Mouse (Mus musculus): ENCODE data around the gene Nqo1. TPM values are rescaled to one million over a fixed set of nuclear protein-coding genes. Genes with fewer than 3 reads are reported as not detected.

The Nqo1 gene
- total RNA-seq, 1 experiment from 2014 or later = 4.8 TPM

GRCm38 (mm10) chr8:107382898-107383297 is 20.1 kb downstream of the Nqo1 start:
- no peak for ATAC-seq (replicated peaks in 1 of 2; ENCODE audit: insufficient read depth in 1 of 2, low FRiP score in 2 of 2, low TSS enrichment in 1 of 2, low read depth in 1 of 2, poor library complexity in 2 of 2, severe bottlenecking in 2 of 2)

DNA sequence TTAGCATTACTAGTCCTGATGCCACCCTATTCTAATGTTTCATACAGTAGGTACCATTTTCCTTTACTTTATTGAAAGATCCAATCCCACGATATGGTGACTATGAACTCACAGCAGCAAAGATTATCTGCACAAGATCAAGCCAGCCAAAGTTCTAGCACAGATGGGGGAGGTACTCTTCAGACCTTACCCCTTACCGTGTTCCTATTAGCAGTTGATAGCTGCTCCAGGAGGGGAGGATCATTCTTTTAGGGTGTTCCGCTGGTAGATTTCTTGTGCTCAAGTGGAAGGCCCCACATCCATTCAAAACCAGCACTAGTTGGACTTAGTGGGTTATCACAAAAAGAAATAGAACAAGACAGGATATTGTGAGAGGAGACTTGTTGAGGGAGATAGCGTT is 21.3 kb downstream of the Nqo1 start:
- ATAC-seq (replicated peaks in 1 of 2; ENCODE audit: insufficient read depth in 1 of 2, low FRiP score in 2 of 2, low TSS enrichment in 1 of 2, low read depth in 1 of 2, poor library complexity in 2 of 2, severe bottlenecking in 2 of 2) = no peak

- no peak for ATAC-seq (replicated peaks in 1 of 2; ENCODE audit: insufficient read depth in 1 of 2, low FRiP score in 2 of 2, low TSS enrichment in 1 of 2, low read depth in 1 of 2, poor library complexity in 2 of 2, severe bottlenecking in 2 of 2)
Observed at GRCm38 (mm10) chr8:107380734-107381133, 22.3 kb downstream of the Nqo1 start.

DNA sequence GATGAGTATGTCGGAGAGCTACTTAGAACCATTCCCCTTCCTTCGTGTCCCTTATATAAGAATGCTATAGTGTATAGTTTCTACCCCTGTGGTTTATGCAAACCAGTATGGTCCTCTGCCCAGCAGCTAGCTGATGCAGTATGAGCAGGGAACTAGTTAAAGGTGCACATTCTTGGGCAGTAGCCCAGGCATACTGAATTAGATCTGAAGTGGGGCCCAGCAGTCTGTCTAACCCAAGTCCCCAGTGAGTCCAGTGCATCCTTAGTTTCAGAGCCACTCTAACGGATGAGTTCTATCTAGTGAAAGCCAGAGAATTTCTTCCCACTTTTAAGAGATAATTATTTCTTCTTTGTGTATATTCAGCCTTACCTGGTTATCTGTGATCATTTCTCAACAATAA is 25.7 kb downstream of the Nqo1 start:
- no peak for ATAC-seq (replicated peaks in 1 of 2; ENCODE audit: insufficient read depth in 1 of 2, low FRiP score in 2 of 2, low TSS enrichment in 1 of 2, low read depth in 1 of 2, poor library complexity in 2 of 2, severe bottlenecking in 2 of 2)

GRCm38 (mm10) chr8:107370311-107370710 is 32.7 kb downstream of the Nqo1 start:
- ATAC-seq (replicated peaks in 1 of 2; ENCODE audit: insufficient read depth in 1 of 2, low FRiP score in 2 of 2, low TSS enrichment in 1 of 2, low read depth in 1 of 2, poor library complexity in 2 of 2, severe bottlenecking in 2 of 2) = no peak

Other genes with a start within 250 kb of the Nqo1 start
- gene Nfat5, start 109.7 kb downstream of the Nqo1 start, total RNA-seq (2017) = 40.1 and 67.9 TPM in 2 replicates
- 38.5 and 39.0 TPM in 2 replicates for gene Nob1, start 21.8 kb upstream of the Nqo1 start, total RNA-seq (2017)
- 62.0 and 62.7 TPM in 2 replicates for gene Wwp2, start 33.2 kb upstream of the Nqo1 start, total RNA-seq (2017)
- 86.9 and 130 TPM in 2 replicates for gene Psmd7, start 185.3 kb upstream of the Nqo1 start, total RNA-seq (2017)